Mouse (Mus musculus) thymus, adult 18-20 months (tissue): ENCODE data around the gene Ccpg1os.

ENCODE experiments used
- DNase-seq, 2 experiments: peaks; one replicate each; pipeline ENCODE4 v3.0.0; 2022; ENCODE audit warnings: mixed read lengths in 2 of 2

Ccpg1os gene

DNA sequence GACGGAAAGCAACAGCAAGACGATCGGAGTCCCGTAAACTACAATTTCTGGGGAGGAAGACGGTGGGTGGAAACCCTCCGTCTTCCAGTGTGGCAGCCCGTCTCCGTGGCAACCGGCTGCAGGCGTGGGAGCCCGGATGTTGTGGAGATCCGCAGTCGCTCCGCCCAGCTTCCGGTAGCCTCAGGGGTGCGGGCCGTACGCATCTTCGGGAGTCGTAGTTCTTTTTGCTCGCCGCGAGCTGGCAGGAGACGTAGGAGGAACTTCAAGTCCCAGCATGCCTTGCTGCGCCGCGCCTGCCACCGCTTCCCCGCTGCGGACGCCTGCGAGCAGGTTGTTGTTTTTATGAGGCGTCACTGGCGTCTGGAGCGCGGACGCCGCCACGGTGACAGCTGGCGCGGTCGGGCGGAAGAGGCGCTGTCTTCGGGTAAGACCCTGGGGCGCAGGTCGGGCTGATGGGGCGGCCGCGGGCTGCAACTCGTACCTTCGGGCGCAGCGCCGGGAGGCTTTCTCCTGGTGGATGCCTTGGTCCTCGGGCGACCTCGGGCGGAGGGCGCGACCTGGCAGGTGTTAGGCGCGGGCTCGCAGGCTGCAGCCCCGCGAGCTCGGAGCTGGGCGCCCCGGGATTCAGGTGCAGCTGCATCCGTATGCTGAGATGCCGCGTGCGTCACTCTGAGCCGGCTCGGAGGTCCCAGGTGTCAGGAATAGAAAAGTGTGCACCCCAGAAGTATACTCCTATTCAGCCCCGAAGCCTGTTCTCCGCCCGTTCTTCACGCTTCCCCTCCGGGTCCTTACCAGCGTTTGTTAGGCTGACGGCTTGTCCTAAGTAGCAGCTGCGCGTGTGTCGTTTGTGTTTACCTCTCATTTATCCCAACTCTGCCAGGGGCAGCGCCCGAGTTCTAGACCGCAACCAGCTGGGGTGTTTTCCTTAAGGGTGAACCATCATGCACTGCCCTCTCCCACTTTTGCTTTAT, at the start of gene Ccpg1os, which contains the start of gene Ccpg1:
Gene Ccpg1os (minus strand): TSS at position 133 of the 971 bp plus-strand sequence.
Gene Ccpg1 (plus strand): TSS at position 180 of the 971 bp plus-strand sequence.
- peak; percentile 98 to 99 for DNase-seq

DNA sequence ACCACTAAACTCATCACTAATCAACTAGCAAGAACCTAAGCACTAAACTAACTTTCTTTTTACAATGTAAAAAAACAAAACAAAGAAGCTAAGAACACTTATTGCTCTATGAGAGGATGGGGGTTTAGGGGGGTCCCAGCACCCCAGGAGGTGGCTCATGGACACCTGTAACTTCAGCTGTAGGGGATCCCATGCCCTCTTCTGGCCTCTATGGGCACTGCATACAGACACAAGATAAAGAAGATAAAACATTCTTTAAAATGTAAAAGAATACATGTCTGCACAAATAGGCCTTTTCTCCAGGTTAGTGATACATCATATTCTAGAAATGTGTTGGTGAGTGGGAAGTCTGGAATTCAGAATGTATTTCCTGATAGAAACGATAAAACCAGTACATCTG, 48.2 kb upstream of the Ccpg1os start:
- DNase-seq: no peak

DNA sequence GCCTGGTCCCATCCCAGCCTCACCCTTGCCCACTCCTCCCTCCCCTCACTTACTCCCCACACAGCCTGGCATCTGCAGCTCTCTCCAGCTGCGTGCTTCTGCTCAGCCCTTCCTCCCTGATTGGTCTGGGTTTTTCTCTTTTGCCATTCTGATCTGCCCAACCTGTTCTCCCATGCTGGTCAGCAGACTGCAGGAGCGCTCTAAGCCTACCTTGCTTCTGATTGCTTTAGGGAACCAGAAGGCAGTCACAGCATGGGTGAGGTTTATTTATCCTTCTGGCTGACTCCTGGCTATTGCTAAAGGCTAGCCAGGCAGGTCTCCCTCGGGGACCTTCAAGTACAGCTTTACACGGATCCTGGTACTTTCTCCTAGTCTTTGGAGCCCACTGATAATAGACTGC, 46.2 kb upstream of the Ccpg1os start:
- DNase-seq: no peak

DNA sequence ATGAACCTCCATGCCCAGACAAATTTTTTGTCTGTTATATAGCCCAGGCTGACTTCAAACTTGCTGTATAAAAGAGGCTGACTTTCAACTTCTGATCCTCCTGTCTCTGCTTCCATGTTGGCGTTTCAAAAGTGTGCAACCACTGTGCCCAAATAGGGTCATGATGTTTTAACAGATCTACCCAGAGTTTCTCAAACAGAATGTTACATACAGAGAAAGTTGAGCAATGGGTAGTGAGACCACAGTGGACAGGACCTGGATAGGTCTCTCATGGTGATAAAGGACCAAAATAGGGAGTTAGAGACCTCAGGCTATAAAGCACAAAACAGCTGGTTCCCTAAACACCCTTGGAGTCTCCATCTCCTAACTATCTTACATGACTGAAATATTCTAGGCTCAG, 45.3 kb upstream of the Ccpg1os start:
- no peak for DNase-seq

DNA sequence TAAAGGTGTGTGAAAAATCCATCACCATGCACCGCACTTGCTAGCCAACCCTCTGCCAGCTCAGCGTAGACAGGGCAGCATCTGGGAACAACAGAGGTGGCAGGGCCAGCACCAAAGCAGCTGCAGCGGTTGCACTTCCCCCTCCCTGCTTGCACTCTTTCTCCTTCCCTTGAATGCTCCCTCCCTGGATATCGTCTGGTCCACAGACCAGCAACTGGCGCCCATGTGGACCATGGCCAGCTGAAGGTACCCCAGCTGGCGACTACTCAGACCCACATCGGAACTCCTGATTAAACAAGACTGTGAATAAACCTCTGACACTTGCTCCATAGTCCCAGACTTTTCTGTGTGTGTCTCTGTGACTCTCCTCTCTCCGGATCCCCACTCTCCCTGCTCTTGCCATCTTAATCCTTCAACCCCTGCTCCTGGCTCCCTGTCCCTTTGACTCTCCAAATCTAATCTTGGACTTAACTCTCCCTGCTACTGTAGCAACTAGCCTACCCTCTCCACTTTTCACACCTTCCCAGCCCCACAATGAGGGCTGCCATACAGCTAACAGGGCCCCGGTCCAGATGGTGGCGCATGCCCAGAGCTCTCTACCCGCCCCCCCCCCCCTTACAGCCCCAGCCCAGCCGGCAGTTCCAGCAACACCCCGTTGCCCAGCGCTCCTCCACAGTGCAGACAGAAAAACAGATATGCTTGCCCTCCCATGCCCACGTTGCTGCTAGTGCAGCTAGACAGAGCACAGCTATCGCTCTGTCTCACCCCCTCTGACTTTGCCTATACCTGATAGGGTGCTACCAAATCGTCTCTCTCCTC, 40.8 kb upstream of the Ccpg1os start:
- no peak for DNase-seq

DNA sequence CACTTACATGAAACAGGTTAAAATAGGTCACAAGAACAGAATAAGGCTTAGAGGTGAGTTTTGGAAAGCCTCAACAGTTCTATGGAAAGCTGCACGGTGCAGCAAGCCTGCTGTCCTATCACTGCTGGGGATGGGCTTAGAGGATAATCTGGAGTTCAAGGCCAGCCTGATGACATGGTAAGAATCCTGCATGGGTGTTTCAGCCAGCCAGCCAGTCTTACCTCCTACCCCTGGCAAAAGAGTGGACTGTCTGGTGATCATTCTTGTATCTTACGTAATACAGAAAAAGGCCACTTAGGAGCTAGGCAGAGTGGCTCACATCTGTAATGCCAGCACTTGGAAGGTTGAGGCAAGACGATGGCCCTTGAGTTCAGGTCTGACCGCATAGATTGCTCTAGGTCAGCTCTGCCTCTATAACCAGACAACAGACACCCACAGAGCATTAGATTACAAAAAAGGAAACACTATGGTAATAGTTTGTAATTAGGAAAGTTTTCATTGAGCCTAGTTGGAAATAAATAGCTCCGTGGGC, 35.5 kb upstream of the Ccpg1os start:
- DNase-seq: no peak

DNA sequence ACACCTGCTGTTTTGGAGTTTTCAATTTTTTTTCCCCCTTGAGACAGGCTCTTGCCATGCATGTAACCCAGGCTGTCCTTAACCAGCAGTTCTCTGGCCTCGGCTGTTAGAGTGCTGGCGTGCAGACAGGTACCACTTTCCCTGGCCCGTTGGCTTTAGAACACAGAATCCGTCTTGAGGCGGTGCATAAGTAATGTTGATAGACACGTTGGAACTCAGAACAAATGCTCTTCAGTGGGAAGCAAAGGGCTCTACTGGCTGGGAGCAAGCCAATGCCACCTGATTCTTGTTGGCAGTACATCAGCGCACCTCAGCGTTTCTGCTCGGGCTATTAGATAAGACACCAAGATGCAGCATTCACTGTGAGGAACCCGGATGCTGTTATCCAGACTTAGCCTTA, 34.7 kb upstream of the Ccpg1os start:
- DNase-seq: no peak

DNA sequence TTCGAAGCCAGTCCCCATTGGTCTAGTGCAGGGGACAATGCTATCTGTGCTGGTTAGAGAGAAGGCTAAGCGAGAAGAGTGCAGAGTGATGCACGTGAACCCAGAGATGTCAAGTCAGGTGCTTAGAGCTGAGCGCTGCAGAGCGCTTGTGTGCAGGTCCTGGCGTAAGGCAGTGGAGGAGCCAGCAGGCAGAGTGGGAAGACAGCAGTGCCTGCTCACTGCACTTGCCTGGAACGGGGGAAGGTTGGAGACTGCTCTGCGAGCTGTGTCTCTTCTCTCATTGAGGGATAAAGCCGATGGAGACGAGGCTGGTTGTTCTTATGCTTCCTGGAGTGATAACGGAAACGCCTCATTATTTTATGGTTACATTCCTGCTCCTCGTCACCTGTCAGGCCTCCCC, 29.5 kb upstream of the Ccpg1os start:
- DNase-seq: no peak

DNA sequence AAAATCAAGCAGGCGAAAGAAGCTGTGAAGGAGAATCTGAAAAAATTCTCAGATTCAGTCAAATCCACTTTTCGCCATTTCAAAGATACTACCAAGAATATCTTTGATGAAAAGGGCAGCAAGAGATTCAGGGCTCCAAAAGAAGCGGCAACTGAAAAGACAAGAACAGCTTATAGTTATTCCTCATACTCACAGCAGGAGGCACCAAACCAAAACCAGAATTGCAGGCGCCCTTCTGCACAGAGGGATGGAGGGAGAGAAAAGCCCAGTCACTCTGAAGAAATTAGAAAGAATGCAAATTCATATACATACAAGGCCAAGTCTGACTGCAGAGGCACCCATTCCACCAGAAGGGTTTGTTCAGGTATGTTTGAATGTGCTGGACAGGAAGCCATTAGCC, 27.4 kb upstream of the Ccpg1os start:
- no peak for DNase-seq

DNA sequence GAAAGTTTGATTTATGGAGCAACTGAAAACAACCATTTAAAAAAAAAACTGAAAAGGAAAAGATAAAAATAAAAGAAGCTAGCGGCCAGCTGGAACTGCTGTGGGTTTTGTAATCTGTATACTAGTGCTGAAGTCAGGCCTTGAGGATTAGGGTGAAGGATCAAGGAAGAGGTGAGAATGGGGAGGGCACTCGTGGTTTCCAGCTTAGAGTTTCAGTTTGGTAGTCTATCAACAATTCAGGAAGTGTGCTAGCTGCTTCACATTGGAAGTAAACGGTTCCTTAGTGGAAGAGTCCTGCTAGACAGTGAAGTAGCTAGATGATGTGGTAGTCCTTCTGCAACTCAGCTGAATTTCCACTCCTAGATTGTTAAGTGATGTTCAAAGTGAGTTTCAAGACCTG, 23.2 kb upstream of the Ccpg1os start:
- DNase-seq: no peak

DNA sequence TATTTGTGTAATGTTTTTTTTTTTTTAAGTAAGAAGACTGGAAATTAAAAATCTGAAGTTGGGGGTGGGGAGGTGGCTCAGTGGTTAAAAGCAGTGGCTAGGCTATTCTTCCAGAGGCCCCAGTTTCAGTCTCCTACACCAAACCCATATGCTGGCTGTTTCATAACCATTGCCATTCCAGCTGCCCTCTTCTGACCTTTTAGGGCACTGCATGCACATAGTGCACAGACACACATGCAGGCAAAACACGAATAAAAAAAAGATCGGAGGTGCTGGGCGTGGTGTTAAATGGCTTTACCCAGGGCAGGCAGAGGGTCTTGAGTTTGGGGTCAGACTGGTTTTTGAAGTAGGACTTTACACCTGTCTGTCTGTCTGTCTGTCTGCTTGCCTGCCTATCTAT, 21.0 kb upstream of the Ccpg1os start:
- no peak for DNase-seq

DNA sequence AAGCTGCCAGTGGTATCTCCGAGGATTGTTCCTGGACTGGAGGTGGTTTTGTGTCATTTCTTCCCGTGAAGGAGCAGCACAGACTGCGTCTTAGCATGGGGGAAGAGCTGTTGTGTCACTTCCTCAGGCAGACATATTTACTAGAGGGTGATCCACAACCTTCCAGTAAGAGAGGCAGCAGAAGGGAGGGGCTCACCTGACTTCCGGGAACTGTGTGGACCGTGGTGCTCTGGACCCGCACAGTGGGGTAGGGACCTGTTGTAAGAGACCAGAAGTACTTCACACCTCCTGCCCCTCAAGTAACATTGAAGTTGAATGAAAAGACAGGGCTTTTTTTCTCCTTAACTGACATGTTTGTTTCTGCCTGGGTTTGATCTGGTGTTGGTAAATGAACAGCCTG, 19.9 kb upstream of the Ccpg1os start:
- DNase-seq: no peak

DNA sequence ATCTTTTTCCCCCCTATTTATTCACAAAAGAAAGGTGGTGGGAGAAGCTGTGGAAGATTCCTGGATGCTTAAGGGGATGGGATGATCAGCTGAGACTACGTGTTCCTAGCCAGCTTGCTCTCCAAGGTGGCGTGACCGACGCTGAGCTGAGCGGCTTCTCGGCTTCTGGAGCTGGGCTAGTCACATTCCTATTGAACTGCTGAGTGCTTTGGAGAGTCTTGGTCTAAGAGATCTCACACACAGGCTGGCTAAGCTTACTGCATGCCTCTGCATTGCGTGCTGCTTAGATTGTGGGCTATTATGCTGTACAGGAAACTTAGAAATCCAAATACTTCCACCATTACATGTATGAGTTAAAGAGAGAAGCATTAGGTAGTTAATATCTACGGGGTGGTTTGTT, 18.9 kb upstream of the Ccpg1os start:
- no peak for DNase-seq

DNA sequence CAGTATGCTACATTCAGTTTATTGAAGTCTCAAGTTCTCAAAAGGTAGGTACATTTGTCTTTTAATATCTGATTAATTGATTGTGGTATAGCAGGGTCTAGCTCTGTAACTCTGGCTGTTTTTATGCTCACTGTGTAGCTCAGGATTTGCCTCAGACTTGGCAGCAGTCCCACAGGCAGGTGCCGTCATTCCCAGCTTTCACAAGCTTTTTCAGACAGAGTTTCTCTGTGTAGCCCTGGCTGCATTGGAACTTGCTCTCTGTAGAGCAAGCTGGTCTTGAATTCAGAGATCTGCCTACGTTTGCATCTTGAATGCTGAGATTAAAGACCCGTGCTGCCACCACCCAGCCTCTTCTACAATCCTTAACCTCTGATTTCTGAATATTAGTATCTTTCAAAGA, 17.0 kb upstream of the Ccpg1os start:
- no peak for DNase-seq

DNA sequence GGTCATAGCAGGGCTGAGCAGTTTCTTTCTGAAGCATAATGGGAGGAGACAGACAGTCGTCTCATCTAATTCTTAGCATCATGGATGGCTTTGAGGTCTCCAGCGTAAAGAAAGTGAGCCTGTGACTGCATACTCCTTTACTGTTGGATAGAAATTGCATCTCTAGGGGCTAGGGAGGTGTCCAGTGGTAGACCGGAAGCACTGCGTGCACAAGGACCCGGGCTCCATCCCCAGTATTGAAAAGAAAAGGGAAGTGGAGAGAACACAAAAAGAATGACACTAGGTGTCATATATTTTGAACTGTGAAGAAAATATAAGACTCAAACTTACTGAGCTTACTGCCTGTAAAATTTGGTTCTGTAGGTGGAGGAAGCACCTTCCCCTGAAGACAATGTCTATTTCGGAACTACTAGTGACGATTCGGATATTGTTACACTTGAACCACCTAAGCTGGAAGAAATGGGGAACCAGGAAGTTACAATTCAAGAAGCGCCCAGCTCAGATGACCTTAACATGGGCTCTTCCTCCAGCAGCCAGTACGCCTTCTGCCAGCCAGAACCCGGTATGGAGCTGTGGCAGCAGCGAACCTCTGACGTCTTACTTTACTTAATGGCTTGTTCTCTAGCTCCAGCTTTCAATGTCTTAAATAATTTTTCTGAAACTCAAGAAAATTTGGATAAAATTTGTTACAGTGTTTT, 16.3 kb upstream of the Ccpg1os start:
- DNase-seq: no peak

DNA sequence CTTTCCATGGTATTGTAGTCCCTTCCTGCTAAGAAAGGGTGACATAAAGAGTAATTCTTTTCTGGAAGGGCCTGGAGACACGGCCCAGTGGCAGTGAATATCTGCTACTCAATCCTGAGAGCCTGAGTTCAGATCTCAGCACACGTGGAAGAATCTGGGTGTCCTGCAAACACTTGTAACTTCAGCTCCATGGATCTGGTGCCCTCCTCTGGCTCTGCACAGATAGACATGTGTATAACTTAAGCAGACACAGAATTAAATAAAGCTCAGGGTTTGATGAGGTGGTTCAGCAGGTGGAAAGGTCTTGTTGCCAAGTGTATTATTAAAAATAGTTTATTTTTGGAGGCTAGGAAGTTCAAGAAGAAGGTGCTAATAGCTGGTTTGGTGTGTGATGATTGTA, 15.3 kb upstream of the Ccpg1os start:
- DNase-seq: no peak

DNA sequence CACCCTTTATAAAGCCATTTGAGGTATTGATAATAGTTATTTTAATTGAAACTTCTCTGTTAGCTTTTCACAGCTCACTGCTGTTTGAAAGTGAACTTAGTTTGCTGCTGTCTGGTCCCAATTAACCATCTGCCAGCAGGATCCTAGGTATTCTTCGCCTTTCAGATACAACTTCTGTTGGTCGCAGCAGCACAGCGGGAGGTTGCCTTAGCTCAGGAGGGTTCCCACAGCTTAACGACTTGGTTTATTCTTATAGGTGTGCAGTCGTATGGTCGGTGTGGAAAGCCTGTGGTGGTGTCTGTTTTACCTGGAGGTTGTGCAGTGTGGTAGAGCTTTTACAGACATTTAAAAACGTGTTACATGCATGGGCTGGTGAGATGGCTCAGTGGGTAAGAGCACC, 11.6 kb upstream of the Ccpg1os start:
- DNase-seq: no peak

DNA sequence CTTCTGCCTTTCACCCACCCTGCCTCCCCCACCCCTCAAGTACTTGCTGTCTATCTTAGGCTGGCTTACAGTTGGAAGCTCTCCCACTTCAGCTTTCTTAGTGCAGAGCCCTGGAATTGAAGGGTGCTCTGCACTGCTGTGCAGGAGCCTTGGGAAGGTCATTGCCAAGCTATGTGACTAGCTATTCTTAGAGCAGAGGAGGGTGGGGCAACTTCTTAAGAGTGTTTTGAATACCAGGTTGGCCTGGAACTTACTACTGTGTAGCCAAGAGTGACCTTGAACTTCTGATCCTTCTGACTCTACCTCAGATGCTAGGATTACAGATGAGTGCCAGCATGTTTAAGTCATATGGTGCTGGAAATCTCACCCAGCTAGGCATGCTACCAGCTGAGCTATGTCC, 11.0 kb upstream of the Ccpg1os start:
- DNase-seq: no peak

DNA sequence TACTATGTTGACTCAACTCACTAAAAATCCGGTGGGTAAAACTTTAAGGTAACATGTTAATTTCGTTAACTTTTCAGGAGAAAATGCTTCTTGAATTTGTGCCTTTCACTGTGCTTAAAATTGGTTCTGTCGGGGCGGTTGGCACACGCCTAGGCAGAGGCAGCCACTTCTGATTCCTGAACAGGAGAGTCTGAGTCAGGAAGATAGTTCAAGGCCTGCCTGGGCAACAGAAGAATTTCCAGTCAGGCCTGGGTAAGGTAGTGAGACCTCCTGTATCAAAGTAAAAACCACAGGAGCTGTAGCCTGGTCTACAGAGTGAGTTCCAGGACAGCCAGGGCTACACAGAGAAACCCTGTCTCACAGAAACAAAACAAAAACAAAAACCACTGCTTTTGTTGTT, 7.4 kb upstream of the Ccpg1os start:
- DNase-seq: no peak

DNA sequence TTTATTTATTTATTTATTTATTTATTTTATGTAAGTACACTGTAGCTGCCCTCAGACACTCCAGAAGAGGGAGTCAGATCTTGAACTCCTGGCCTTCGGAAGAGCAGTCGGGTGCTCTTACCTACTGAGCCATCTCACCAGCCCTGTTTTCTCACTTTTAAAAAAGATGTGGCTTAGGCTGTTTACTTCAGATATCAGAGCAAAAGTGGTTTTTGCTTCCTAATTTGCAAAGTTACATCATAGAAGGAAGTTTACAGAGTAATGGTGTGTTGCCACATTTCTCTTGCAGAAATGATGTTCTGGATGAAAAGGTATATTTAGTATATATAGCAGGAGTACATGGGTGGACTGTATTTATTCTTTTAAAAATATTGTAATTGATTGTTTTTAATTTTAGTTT, 6.2 kb upstream of the Ccpg1os start:
- DNase-seq: no peak

DNA sequence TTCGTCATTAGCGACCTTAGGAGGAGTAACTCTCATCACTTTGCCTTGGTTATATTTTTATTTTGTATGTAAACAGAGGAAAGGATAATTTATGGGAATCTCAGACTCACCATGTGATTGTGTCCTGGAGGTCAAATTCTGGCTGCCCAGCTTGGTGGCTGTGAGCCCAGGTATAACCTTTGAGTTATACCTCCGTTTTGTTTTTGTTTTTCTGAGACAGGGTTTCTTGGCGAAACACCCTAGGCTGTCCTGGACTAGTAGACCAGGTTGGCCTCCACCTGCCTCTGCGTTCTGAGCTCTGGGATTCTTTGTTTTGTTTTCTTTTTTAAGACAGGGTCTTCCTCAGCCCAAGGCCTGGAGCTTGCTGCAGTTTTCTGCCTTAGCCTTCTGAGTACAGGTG, 3.5 kb upstream of the Ccpg1os start:
- no peak for DNase-seq

DNA sequence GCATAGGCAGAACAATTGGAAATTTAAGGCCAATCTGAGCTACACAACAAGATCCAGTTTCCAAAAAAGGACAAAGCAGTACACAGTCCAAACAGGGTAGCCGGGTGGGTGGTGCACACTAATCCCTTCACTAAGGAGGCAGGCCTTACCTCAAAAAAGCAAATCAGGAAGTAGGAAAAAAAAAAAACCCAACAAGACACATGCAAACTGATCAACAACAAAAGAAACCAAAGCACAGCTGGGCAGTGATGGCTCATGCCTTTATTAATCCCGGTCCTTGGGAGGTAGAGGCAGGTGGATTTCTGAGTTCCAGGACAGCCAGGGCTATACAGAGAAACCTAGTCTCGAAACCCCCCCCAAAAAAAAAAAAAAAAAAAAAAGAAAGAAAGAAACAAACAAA, 2.5 kb upstream of the Ccpg1os start:
- no peak for DNase-seq

DNA sequence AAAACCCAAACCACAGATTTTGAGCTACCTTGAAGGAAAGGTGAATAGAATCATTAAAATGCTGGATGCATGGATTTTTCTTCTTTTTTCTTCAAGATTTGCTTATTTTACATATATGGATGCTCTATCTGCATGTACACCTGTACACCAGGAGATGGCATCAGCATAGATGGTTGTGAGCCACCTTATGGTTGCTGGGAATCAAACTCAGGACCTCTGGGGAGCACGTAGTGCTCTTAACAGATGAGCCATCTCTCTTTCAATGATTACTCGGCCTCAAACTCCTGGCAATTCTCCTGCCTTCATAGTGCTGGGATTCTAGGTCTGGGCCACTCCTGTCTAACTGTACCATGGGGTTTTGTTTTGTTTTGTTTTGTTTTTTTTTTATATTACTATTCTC, 2.1 kb downstream of the Ccpg1os start:
- no peak for DNase-seq
